Mouse (Mus musculus): Measurements from ENCODE around the gene Aifm1. TPM values are rescaled to one million over a fixed set of nuclear protein-coding genes. Genes with fewer than 3 reads are reported as not detected.

Gene Aifm1
- polyA plus RNA-seq, 1 experiment from 2014 or later: 102 TPM

DNA sequence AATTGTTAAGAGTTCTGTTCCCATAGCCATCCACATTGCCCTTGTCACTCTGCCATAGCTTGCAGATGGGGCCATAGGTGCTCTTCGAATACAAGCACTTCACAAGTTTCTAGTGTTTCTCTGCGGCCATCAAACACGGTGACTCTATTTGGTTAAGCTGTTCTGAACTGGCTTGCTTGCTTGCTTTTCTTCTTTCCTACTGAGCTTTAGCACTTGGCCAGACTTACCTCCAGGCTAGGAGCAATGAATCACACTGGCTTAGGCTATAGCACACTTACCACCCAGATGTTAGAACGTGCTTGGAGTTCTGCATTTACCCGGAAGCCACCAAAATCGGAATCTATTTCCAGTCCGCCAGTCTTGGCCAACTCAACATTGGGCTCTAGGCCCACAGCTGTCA lies 31.7 kb downstream of the Aifm1 start:
- Histone ChIP-seq H3K4me3 (replicated peaks) (no peak overlapping the region), H3K36me3 (no peaks in the 10 kb centered on the region), H3K4me1 (replicated peaks) (no peaks in the 10 kb centered on the region), H3K27me3 (replicated peaks) (no peaks in the 10 kb centered on the region), H3K9ac (no peak overlapping the region), H3K9me3 (no peaks in the 10 kb centered on the region), H3K4me2 (replicated peaks) (no peak overlapping the region), H3K27ac (no peak overlapping the region)
- ATAC-seq: no peak
- 89% methylated on average over 7 of the region's 7 CpGs for WGBS

GRCm38 (mm10) chrX:48481095-48481494 lies 32.3 kb downstream of the Aifm1 start:
- Histone ChIP-seq H3K27ac (no peak overlapping the region), H3K4me2 (replicated peaks) (no peak overlapping the region), H3K36me3 (no peaks in the 10 kb centered on the region), H3K9me3 (no peaks in the 10 kb centered on the region), H3K4me1 (replicated peaks) (no peaks in the 10 kb centered on the region), H3K4me3 (replicated peaks) (no peak overlapping the region), H3K27me3 (replicated peaks) (no peaks in the 10 kb centered on the region), H3K9ac (no peak overlapping the region)
- no peak for ATAC-seq
- 74% methylated on average over 4 of the region's 4 CpGs for WGBS

- ATAC-seq: peak; percentile 84
- no peak overlapping the region for H3K27ac ChIP-seq
- 44% methylated on average over 3 of the region's 3 CpGs for WGBS
- H3K36me3 ChIP-seq: no peaks in the 10 kb centered on the region
- no peaks in the 10 kb centered on the region for H3K27me3 ChIP-seq (replicated peaks)
- no peaks in the 10 kb centered on the region for H3K9me3 ChIP-seq
- H3K4me1 ChIP-seq (replicated peaks): no peaks in the 10 kb centered on the region
- no peak overlapping the region for H3K9ac ChIP-seq
- H3K4me3 ChIP-seq (replicated peaks): no peak overlapping the region
- H3K4me2 ChIP-seq (replicated peaks): no peak overlapping the region
Observed at GRCm38 (mm10) chrX:48467355-48467946, 45.9 kb downstream of the Aifm1 start.

GRCm38 (mm10) chrX:48466174-48466573 lies 47.2 kb downstream of the Aifm1 start:
- no peaks in the 10 kb centered on the region for H3K4me1 ChIP-seq (replicated peaks)
- no peaks in the 10 kb centered on the region for H3K36me3 ChIP-seq
- H3K27ac ChIP-seq: no peak overlapping the region
- H3K9ac ChIP-seq: no peak overlapping the region
- no peaks in the 10 kb centered on the region for H3K27me3 ChIP-seq (replicated peaks)
- WGBS: 57% methylated on average over 2 of the region's 2 CpGs
- H3K4me2 ChIP-seq (replicated peaks): no peak overlapping the region
- H3K4me3 ChIP-seq (replicated peaks): no peak overlapping the region
- no peak for ATAC-seq
- H3K9me3 ChIP-seq: no peaks in the 10 kb centered on the region

GRCm38 (mm10) chrX:48464436-48464835 lies 48.9 kb downstream of the Aifm1 start:
- Histone ChIP-seq H3K9me3 (no peaks in the 10 kb centered on the region), H3K4me3 (replicated peaks) (no peak overlapping the region), H3K4me2 (replicated peaks) (no peak overlapping the region), H3K27ac (no peak overlapping the region), H3K4me1 (replicated peaks) (no peaks in the 10 kb centered on the region), H3K27me3 (replicated peaks) (no peaks in the 10 kb centered on the region), H3K9ac (no peak overlapping the region), H3K36me3 (no peaks in the 10 kb centered on the region)
- no peak for ATAC-seq
- WGBS: 92% methylated on average over 6 of the region's 6 CpGs

GRCm38 (mm10) chrX:48463636-48464035 lies 49.7 kb downstream of the Aifm1 start:
- no peaks in the 10 kb centered on the region for H3K4me1 ChIP-seq (replicated peaks)
- no peak for ATAC-seq
- no peak overlapping the region for H3K4me2 ChIP-seq (replicated peaks)
- WGBS: 95% methylated on average over 4 of the region's 4 CpGs
- no peak overlapping the region for H3K4me3 ChIP-seq (replicated peaks)
- no peaks in the 10 kb centered on the region for H3K36me3 ChIP-seq
- H3K9ac ChIP-seq: no peak overlapping the region
- no peak overlapping the region for H3K27ac ChIP-seq
- H3K9me3 ChIP-seq: no peaks in the 10 kb centered on the region
- H3K27me3 ChIP-seq (replicated peaks): no peaks in the 10 kb centered on the region

GRCm38 (mm10) chrX:48462754-48463507 lies 50.4 kb downstream of the Aifm1 start, which contains the start of gene Elf4:
Elf4 (minus strand) TSS chrX:48463132.
- Histone ChIP-seq H3K4me3 (replicated peaks) (peak within 1 kb of the TSS; percentile 39), H3K36me3 (no peaks in the 10 kb centered on the region), H3K9me3 (no peaks in the 10 kb centered on the region), H3K27ac (no peak within 1 kb of the TSS), H3K9ac (peak within 1 kb of the TSS; percentile 48; the same call in 1 of the 2 replicates), H3K27me3 (replicated peaks) (no peaks in the 10 kb centered on the region), H3K4me2 (replicated peaks) (peak within 1 kb of the TSS; percentile 79), H3K4me1 (replicated peaks) (no peaks in the 10 kb centered on the region)
- peak; percentile 88 for ATAC-seq
- WGBS: 14% methylated on average over 38 of the region's 38 CpGs

- 41% methylated on average over 4 of the region's 4 CpGs for WGBS
- Histone ChIP-seq H3K27me3 (replicated peaks) (no peaks in the 10 kb centered on the region), H3K4me3 (replicated peaks) (peak overlapping the region; percentile 39), H3K36me3 (no peaks in the 10 kb centered on the region), H3K4me2 (replicated peaks) (peak overlapping the region; percentile 79), H3K9ac (peak overlapping the region; percentile 48; the same call in 1 of the 2 replicates), H3K9me3 (no peaks in the 10 kb centered on the region), H3K4me1 (replicated peaks) (no peaks in the 10 kb centered on the region), H3K27ac (no peak overlapping the region)
- ATAC-seq: no peak
Observed at GRCm38 (mm10) chrX:48462297-48462696, 51.1 kb downstream of the Aifm1 start.

GRCm38 (mm10) chrX:48461006-48461405 lies 52.4 kb downstream of the Aifm1 start:
- no peak overlapping the region for H3K4me2 ChIP-seq (replicated peaks)
- no peak for ATAC-seq
- H3K27me3 ChIP-seq (replicated peaks): no peaks in the 10 kb centered on the region
- H3K36me3 ChIP-seq: no peaks in the 10 kb centered on the region
- H3K4me3 ChIP-seq (replicated peaks): no peak overlapping the region
- 64% methylated on average over 4 of the region's 4 CpGs for WGBS
- H3K4me1 ChIP-seq (replicated peaks): no peaks in the 10 kb centered on the region
- H3K27ac ChIP-seq: no peak overlapping the region
- no peak overlapping the region for H3K9ac ChIP-seq
- H3K9me3 ChIP-seq: no peaks in the 10 kb centered on the region

DNA sequence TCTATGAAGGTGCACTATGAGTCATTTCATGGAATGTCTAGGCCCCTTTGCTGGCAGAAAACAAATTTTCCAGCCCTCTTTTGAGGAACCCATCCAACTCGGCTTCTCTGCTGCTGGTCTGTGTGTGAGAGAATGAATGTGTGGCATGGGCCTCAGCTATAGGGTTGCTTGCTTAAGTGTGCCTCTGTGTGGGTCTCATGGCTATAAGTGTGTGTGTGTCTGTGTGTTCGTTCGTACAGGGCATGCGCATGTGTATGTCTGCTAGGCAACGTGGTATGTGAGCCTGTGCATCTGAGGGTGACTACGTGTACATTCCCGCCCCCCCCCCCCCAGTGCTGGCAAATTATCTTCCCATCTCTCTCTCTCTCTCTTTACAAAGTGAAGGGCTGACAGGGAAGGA lies 52.9 kb downstream of the Aifm1 start:
- H3K27me3 ChIP-seq (replicated peaks): no peaks in the 10 kb centered on the region
- H3K4me2 ChIP-seq (replicated peaks): no peak overlapping the region
- no peak overlapping the region for H3K9ac ChIP-seq
- no peak overlapping the region for H3K27ac ChIP-seq
- no peaks in the 10 kb centered on the region for H3K36me3 ChIP-seq
- no peak overlapping the region for H3K4me3 ChIP-seq (replicated peaks)
- ATAC-seq: no peak
- no peaks in the 10 kb centered on the region for H3K9me3 ChIP-seq
- no peaks in the 10 kb centered on the region for H3K4me1 ChIP-seq (replicated peaks)
- 77% methylated on average over 7 of the region's 7 CpGs for WGBS

DNA sequence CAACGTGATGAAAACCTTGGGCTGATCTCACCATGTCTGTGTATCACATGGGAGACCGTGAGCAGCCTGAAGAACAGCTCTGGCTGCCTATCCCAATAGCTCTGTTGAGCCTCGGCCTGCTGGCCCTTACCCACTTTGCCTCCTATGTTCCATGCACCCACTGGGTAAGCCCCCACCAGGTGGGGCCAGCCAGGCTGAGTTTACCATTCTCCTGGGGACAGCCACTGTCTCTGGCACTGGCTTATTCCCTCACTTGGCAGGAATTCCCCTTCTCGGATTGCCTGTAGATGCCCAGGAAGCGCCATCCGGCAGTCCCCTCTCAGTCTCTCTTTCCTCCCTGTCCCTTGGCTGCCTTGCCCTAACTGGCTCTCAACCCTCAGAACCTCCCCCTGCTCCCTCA lies 56.4 kb downstream of the Aifm1 start:
- Histone ChIP-seq H3K27me3 (replicated peaks) (no peaks in the 10 kb centered on the region), H3K4me2 (replicated peaks) (no peak overlapping the region), H3K4me3 (replicated peaks) (no peak overlapping the region), H3K9me3 (no peaks in the 10 kb centered on the region), H3K27ac (no peak overlapping the region), H3K9ac (no peak overlapping the region), H3K36me3 (no peaks in the 10 kb centered on the region), H3K4me1 (replicated peaks) (0 out of 2 replicates have a peak, but pooled peaks cover 4% of the 10 kb centered on the region)
- ATAC-seq: no peak
- 73% methylated on average over 6 of the region's 6 CpGs for WGBS

DNA sequence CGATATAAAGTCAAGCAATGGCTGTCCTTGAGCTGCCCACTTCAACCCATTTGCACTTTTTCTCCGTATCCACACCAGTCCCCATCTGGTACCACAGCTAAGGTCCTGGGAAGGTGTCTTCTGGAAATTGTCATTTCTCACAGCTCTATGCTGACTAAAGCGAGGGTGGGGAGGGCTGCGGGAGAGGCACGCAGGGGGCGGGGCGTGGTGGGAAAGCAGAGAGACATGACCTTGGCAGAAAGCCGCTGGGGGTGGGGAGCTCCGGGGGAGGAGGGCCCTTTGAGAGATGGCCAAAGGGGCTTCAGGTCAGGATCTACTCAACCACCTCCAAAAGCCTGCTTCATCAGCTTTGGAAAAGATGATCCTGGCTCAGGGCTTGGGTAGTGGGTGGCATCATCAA lies 58.3 kb downstream of the Aifm1 start:
- ATAC-seq: peak; percentile 10
- Histone ChIP-seq H3K9ac (no peak overlapping the region), H3K4me3 (replicated peaks) (peak overlapping the region; percentile 57; the same call in 1 of the 2 replicates)

GRCm38 (mm10) chrX:48454495-48454878 lies 58.9 kb downstream of the Aifm1 start:
- WGBS: 14% methylated on average over 10 of the region's 21 CpGs
- ATAC-seq: peak; percentile 72
- H3K4me1 ChIP-seq (replicated peaks): 0 out of 2 replicates have a peak, but pooled peaks cover 7% of the 10 kb centered on the region
- H3K27ac ChIP-seq: peak overlapping the region; percentile 71
- no peaks in the 10 kb centered on the region for H3K27me3 ChIP-seq (replicated peaks)
- peak overlapping the region; percentile 57 for H3K4me3 ChIP-seq (replicated peaks)
- H3K9ac ChIP-seq: peak overlapping the region; percentile 72
- peak overlapping the region; percentile 62 for H3K4me2 ChIP-seq (replicated peaks)
- H3K9me3 ChIP-seq: no peaks in the 10 kb centered on the region
- no peaks in the 10 kb centered on the region for H3K36me3 ChIP-seq

More for the DNA sequence above, 58.3 kb downstream of the Aifm1 start:
- no peaks in the 10 kb centered on the region for H3K27me3 ChIP-seq (replicated peaks)
- H3K27ac ChIP-seq: no peak overlapping the region
- H3K36me3 ChIP-seq: no peaks in the 10 kb centered on the region
- H3K4me1 ChIP-seq (replicated peaks): 0 out of 2 replicates have a peak, but pooled peaks cover 7% of the 10 kb centered on the region
- peak overlapping the region; percentile 62 for H3K4me2 ChIP-seq (replicated peaks)
- H3K9me3 ChIP-seq: no peaks in the 10 kb centered on the region
- WGBS: 17% methylated on average over 9 of the region's 9 CpGs

Measured in intestine, embryonic 15.5 days (tissue).